Mouse (Mus musculus): Measurements from ENCODE around the gene Sumo1.

DNA sequence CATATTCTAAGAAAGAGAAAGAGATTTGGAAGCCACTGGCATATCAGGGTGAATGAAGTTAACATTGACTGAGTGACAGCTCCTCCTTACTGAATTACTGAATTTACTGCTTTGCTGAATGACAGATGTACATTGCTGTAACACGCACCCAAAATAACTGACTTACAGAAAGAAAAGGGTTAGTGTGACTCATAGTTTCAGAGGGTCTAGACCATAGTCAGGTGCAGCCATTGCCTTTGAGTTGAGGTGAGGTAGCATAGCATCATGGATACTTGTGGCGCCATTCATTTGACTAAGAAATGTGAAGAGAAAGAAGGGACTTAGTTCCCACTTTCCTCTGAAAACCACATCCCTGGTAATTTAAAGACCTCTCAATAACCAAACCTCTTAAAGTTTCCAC, 3.0 kb upstream of the Sumo1 start:
- TF ChIP-seq TCF12 (IDR thresholded peaks at IDR 0.05; ENCODE audit: low read depth, low read length), result peak; percentile 45
- TF ChIP-seq UBTF (IDR thresholded peaks at IDR 0.05; ENCODE audit: low read depth, low read length), result no peak
